Mouse (Mus musculus) kidney, postnatal 14 days (tissue): ENCODE measurements around the gene Abi2.

Experiments used
- DNase-seq: peaks from one replicate; pipeline ENCODE4 v3.0.0; 2022; ENCODE audit warnings: mixed read lengths

The Abi2 gene

GRCm38 (mm10) chr1:60490510-60490909 is 81.1 kb downstream of the Abi2 start:
- no peak for DNase-seq

- no peak for DNase-seq
These were observed 83.0 kb downstream of the Abi2 start for GRCm38 (mm10) chr1:60492404-60492803.

- DNase-seq, result no peak
These were observed 84.0 kb downstream of the Abi2 start for GRCm38 (mm10) chr1:60493421-60493820.

- DNase-seq, result no peak
These were observed 94.0 kb downstream of the Abi2 start for GRCm38 (mm10) chr1:60503456-60503855.

GRCm38 (mm10) chr1:60510584-60510983 is 101.2 kb downstream of the Abi2 start:
- DNase-seq, result no peak

GRCm38 (mm10) chr1:60530107-60530506 is 120.7 kb downstream of the Abi2 start:
- DNase-seq, result no peak

GRCm38 (mm10) chr1:60530636-60531035 is 121.2 kb downstream of the Abi2 start:
- DNase-seq, result no peak
